Mouse (Mus musculus): ENCODE results near the gene Ccdc194.
A peak's percentile ranks its signal among the peaks of the same experiment; 100 is the strongest.

Ccdc194 gene

GRCm38 (mm10) chr8:71507589-71508104 is 17.9 kb downstream of the Ccdc194 start:
- DNase-seq, result peak; percentile 91

- DNase-seq, result no peak
Measured at GRCm38 (mm10) chr8:71505979-71506378, 19.5 kb downstream of the Ccdc194 start.

DNA sequence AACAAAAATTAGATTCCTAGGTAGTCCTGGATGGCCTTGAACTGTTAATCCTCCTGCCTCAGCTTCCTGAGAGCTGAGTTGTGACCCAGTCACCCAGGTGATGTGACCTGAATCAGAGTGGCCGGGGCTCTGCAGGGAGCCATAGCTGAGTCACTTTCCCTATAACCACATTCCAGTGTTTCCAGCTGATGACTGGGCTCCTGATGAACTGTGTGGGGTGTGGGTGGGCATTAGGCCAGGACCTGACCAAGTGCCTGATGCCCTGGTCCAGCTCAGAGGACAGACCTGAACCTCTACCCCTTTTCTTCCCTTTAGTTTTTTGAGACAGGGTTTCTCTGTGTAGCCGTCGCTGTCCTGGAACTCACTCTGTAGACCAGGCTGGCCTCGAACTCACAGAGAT is 20.2 kb downstream of the Ccdc194 start:
- no peak for DNase-seq

DNA sequence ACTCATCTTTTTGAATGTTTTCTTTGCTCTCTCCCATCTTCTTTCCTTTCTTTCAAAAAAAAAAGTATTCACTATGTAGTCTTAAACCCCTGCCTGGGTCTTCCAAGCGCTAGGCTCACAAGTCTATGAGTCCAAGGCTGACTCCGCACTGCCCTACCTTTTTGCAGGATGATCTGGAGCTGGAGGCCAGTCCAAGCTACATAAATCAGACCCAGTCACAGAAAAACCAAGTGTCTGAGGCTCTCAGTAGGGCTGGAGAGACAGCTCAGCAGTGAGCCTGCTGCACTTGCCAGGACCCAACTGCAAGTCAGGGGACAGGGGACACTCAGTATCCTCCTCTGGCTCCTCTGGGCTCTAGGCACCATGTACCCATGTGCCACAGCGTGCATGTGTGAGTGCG is 21.2 kb downstream of the Ccdc194 start:
- no peak for DNase-seq

GRCm38 (mm10) chr8:71498816-71499690 is 26.5 kb downstream of the Ccdc194 start:
- DNase-seq, result peak; percentile 82

DNA sequence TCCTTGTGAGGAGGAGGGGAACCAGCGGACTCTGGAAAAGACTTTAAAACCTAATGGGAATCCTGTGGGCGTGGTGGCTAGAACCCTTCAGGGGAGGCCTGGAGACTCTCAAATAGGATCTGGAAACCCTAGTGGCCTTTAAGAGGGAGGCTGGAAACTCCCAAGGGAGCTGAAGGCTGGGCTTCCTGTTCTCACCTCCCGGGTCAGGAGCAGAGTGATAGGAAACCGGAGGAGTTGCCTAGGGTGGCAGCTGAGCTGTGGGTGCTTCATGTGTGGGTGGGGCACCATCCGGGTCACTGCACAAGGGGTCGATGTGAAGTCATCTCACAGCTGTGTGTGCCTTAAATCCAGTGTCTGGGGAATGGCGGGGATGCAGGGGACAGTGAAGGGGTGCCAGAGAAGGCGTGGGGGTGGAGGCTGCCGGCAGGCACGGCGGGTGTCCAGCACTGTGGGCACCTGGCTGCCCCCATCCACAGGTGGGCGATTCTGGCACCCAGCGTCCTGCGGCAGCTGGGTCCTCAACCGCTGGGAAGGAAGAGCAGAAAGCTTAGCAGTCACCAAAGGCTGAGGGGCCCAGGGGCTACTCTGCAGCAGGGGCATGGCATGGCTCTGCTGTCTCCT is 27.5 kb downstream of the Ccdc194 start:
- DNase-seq, result peak; percentile 68

DNA sequence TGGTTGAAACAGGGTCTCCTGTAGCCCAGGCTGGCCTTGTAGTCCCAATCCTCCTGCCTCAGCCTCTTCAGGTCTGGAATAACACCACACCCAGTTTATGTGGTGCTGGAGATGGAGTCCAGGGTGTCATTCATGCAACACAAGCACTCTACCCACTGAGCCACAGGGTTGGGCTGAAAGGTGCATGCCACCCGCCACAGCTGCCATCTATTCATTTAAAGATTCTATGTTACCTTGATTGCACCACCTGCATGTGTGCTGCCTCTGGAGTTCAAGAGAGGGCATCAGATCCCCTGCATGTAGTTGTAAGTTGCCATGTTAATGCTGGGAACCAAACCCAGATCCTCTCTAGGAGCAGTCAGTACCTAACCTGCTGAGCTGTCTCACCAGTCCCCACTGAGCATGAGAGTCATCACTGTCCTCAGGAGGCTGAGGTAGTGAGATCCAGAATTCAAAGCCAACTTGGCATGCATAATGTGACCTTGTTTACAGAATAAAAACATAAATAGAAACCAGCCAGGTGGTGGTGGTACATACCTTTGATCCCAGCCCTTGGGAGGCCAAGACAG is 28.4 kb downstream of the Ccdc194 start:
- DNase-seq, result no peak

GRCm38 (mm10) chr8:71496481-71496880 is 29.0 kb downstream of the Ccdc194 start:
- DNase-seq, result peak; percentile 98

- peak; percentile 61 for DNase-seq
Measured at GRCm38 (mm10) chr8:71495811-71496210, 29.7 kb downstream of the Ccdc194 start.

DNA sequence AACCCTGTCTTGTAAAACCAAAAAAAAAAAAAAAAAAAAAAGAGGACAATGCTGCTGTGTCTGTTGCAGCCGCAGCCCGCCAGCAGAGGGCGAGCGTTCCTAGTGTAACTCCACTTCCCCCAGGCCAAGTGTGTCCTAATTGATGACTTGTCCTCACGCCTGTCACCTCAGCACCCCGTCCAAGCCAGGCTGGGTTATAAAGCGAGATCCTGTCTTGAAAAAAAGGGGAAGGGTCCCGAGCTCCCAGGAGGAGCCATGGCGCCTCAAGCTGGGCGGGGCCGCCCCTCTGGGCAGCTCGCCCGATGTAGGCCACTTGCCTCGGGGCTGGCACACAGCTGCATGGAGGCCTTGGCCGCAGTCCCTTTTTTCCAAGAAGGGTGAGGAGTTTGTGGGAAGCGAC is 30.5 kb downstream of the Ccdc194 start:
- DNase-seq, result peak; percentile 95

DNA sequence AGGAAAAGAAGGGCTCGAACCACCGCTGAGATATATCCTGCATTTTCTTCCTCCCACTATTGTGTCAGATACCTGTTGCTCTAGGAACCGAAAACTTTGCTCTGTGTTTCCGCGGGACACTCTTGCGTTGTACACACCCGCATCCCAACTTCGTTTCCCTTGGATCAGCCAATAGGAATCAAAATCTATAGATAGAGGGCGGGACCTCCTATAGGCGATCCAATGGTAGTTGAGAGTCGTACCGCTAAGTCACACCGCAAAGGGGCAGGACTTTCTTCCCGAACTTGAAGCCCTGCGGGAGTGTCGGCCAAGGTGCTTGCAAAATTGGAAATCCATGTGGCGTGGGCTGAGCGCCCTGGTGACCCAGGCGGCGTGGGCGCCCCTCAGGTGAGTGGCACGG is 37.1 kb downstream of the Ccdc194 start:
- DNase-seq, result peak; percentile 89

DNA sequence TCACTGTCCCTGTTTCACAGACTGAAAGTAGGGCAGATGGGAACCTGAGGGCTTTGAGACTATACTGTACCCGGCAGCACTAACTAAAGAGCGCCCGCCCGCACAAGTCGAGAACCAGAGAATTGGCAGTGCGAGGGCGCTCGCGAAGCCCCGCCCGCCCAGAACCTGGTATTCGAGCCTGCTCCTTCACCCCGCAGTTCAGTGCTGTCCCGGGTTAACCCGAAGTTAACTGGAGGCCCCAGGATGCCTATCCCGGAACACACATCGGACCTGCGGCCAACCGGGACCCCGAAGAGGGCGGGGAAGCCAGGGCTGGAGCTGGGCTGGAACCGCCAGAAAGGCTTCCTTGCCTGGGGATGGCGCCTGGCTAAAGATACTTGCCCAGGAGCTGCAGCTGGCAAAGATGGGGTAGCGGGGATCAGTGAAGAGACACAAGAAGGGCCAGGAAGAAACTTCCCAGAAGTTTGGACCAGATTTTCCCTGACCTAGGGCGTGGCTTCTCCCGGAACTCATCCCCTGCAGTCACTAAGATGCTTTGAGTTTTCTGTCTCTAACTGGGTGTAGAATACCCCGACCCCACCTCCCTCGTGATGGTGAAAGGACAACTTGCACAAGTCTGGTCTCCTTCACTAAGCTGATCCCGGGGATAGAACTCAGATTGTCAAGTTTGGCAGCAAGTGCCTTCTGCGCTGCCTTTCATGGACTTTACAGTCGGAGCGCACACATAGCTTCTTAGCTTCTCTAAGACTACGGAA is 37.6 kb downstream of the Ccdc194 start, which contains the start of gene Gtpbp3:
TSS of gene Gtpbp3 (plus strand) at position 413 of the 755 bp plus-strand sequence.
- peak; percentile 90 for DNase-seq

DNA sequence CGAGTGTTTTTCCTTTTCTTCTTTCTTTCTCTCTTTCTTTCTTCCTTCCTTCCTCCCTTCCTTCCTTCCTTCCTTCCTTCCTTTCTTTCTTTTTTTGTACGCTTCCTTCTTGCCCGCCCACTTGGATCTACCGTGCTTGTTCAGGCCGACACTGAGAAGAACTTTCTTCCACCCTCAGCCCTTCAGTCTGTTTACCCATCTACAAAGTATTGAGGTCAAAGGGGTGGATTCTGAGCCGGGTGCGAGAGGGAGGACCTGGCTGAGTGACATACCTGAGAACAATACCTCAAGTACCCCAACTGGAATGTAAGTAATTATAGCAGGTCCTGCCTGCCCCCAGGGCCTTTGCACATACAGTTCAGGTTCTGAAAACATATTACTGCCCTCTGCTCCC is 39.4 kb downstream of the Ccdc194 start:
- DNase-seq, result no peak

DNA sequence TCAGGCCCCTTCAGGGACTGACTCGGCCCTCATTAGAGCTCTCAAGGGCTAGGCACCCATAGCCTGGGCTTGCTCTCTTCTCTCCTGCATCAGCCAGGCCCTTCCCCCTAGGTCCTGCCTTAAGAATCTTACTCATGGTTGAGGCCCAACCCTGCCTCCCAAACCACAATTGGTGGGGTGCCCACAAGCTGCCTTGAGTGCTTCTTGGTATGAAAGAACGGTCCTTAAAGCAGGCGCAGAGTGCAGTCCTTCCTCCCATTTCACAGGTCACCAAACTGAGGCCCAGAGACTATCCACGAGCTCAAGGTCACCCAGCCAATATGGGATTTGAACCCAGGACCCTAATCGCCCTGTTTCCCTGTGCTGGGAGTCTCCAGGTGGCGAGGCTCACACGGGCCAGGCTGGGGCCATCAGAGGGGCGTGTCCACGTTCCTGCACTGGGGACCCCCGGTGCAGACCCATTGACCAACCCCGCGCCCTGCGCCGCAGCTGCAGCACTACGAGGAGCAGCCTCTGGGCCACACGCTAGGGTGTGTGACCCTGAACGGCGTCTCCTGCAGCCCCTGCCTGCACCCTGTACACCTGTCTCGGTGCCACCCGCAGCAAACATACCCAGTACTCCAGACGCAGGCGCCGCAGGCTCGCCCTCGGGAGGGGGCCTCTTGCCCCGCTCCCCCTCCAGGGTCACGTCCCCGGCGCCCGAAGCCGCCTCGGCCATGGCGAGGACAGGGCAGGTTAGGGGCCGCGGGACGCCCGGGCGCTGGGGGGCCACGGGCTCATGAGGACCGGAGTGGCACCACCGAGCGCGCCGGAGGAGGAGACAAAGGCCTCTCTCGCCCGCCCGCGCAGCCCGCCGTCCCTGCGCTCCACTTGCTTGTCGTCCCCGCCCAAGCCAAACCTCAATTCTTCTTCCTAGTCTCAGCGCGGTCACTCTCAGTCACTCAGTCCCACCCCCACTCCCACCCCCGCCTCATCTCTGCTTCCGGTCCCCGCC is 40.1 kb downstream of the Ccdc194 start, which contains the start of gene Ano8:
TSS of gene Ano8 (minus strand) at position 822 of the 994 bp plus-strand sequence.
- DNase-seq, result peak; percentile 91

GRCm38 (mm10) chr8:71484736-71485135 is 40.8 kb downstream of the Ccdc194 start:
- DNase-seq, result no peak

GRCm38 (mm10) chr8:71483932-71484331 is 41.6 kb downstream of the Ccdc194 start:
- peak; percentile 85 for DNase-seq

DNA sequence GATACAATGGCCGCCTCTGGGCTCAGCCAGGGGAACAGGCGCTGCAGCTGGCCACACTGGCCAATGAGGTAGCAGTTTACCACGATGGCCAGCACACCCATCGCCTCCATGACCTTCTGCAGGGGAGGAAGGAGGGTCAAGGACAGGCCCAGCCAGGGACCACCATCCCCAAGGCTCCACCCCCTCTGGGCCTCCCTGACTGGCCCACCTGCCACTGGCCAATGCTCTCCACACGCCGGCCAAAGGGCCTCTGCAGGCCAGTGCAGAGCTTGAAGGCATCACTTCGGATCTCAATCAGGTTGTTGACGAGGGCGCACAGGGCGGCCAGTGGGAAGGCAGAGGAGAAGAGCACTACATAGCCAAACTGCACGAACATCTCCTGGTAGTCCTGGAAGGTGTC is 46.6 kb downstream of the Ccdc194 start:
- no peak for DNase-seq

GRCm38 (mm10) chr8:71477196-71477845 is 48.2 kb downstream of the Ccdc194 start:
- DNase-seq, result no peak

GRCm38 (mm10) chr8:71476099-71476940 is 49.2 kb downstream of the Ccdc194 start:
- peak; percentile 91 for DNase-seq

DNA sequence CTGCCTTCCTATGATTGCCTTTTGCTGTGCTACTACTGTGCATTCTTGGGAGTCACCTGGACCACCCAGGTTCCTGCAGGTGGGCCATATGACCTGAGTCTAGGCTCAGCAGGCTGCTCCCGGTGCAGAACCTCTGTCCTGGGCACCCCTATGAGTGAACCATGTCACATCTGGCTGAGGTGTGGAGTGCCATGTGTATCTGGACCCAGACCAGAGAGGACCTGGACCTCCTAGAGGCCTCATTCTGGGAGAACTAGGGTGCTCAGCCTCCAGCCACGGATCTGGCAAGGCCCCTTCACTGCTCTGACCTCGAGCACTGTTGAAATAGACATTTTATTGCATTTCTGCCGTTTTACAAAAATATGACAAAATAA is 49.8 kb downstream of the Ccdc194 start:
- DNase-seq, result peak; percentile 21
